Mouse (Mus musculus): ENCODE data around the gene Iscu.

The Iscu gene

GRCm38 (mm10) chr5:113772450-113772895 lies at the start of gene Iscu, which contains the start of gene Sart3:
Iscu (plus strand) TSS chr5:113772748.
Sart3 (minus strand) TSS chr5:113772510.
- peak; percentile 98 for DNase-seq

GRCm38 (mm10) chr5:113723567-113724237 lies 48.8 kb upstream of the Iscu start:
- no peak for DNase-seq

GRCm38 (mm10) chr5:113724446-113724845 lies 48.1 kb upstream of the Iscu start, which contains the start of gene 1700069L16Rik:
1700069L16Rik (minus strand) TSS chr5:113724772.
- peak; percentile 90 for DNase-seq

- no peak for DNase-seq
These were observed 47.1 kb upstream of the Iscu start for GRCm38 (mm10) chr5:113725417-113725816.

- no peak for DNase-seq
These were observed 45.9 kb upstream of the Iscu start for GRCm38 (mm10) chr5:113726618-113727017.

GRCm38 (mm10) chr5:113727238-113727637 lies 45.3 kb upstream of the Iscu start:
- no peak for DNase-seq

GRCm38 (mm10) chr5:113728011-113728410 lies 44.5 kb upstream of the Iscu start:
- DNase-seq = no peak

- DNase-seq = no peak
These were observed 43.9 kb upstream of the Iscu start for GRCm38 (mm10) chr5:113728691-113729090.

GRCm38 (mm10) chr5:113730641-113731121 lies 41.9 kb upstream of the Iscu start:
- DNase-seq = no peak

GRCm38 (mm10) chr5:113731174-113731573 lies 41.4 kb upstream of the Iscu start:
- no peak for DNase-seq

- DNase-seq = peak; percentile 77
These were observed 40.4 kb upstream of the Iscu start for GRCm38 (mm10) chr5:113732182-113732581.

GRCm38 (mm10) chr5:113734376-113734775 lies 38.2 kb upstream of the Iscu start:
- no peak for DNase-seq

GRCm38 (mm10) chr5:113735023-113735344 lies 37.6 kb upstream of the Iscu start:
- DNase-seq = no peak

GRCm38 (mm10) chr5:113735345-113736112 lies 37.0 kb upstream of the Iscu start, which contains the start of gene Ficd:
Ficd (plus strand) TSS chr5:113735803.
- peak; percentile 96 for DNase-seq

- no peak for DNase-seq
These were observed 36.4 kb upstream of the Iscu start for GRCm38 (mm10) chr5:113736113-113736502.

GRCm38 (mm10) chr5:113736522-113737164 lies 35.9 kb upstream of the Iscu start:
- DNase-seq = no peak

- DNase-seq = no peak
These were observed 34.8 kb upstream of the Iscu start for GRCm38 (mm10) chr5:113737607-113738237.

GRCm38 (mm10) chr5:113747629-113748028 lies 24.9 kb upstream of the Iscu start:
- DNase-seq = no peak

- no peak for DNase-seq
These were observed 23.8 kb upstream of the Iscu start for GRCm38 (mm10) chr5:113748556-113749331.

GRCm38 (mm10) chr5:113751521-113752157 lies 20.9 kb upstream of the Iscu start:
- DNase-seq = no peak

- DNase-seq = no peak
These were observed 17.1 kb upstream of the Iscu start for GRCm38 (mm10) chr5:113755347-113756030.

Measured in kidney, postnatal 10 days (tissue).